Mouse (Mus musculus) kidney, embryonic 15.5 days (tissue): ENCODE data around the gene Aff4. TPM values are rescaled to one million over a fixed set of nuclear protein-coding genes. Genes with fewer than 3 reads are reported as not detected.

Experiments used
- ATAC-seq: fragments of 200-750 bp; cut with Nextera tagmentation; replicated peaks from 2 replicates; pipeline ENCODE4 v1.8.0; 2017; ENCODE audit warnings: moderate TSS enrichment; ENCODE audit not compliant: low FRiP score
- H3K27ac ChIP-seq: fragments of 300-500 bp; sonication (generic); 2 replicates; pipeline ENCODE4 v1.5.1; 2015; ENCODE audit warnings: mild to moderate bottlenecking, inconsistent platforms
- H3K27me3 ChIP-seq: fragments of 300-500 bp; sonication (generic); 2 replicates; pipeline ENCODE4 v1.6.1; 2015; ENCODE audit warnings: inconsistent platforms
- H3K36me3 ChIP-seq: fragments of 300-500 bp; sonication (generic); 2 replicates; pipeline ENCODE4 v1.6.1; 2015; ENCODE audit warnings: inconsistent platforms
- H3K4me1 ChIP-seq: fragments of 300-500 bp; sonication (generic); 2 replicates; pipeline ENCODE4 v1.6.1; 2015; ENCODE audit warnings: inconsistent platforms
- H3K4me2 ChIP-seq: fragments of 300-500 bp; sonication (generic); 2 replicates; pipeline ENCODE4 v1.6.1; 2015; ENCODE audit warnings: moderate library complexity, mild to moderate bottlenecking, inconsistent platforms
- H3K4me3 ChIP-seq: fragments of 300-500 bp; sonication (generic); replicated peaks from 2 replicates; pipeline ENCODE4 v1.5.1; 2015; ENCODE audit warnings: mild to moderate bottlenecking, inconsistent platforms
- H3K9ac ChIP-seq: fragments of 300-500 bp; sonication (generic); 2 replicates; pipeline ENCODE4 v1.6.1; 2015; ENCODE audit warnings: mild to moderate bottlenecking, inconsistent platforms
- H3K9me3 ChIP-seq: fragments of 300-500 bp; sonication (generic); replicated peaks from 2 replicates; pipeline ENCODE4 v1.6.1; 2016; ENCODE audit warnings: inconsistent platforms
- WGBS: fragments of 180-500 bp; shearing (Covaris S2); methylation state at CpG from one replicate; pipeline ENCODE4 v1.1.7; 2015; ENCODE audit warnings: mixed read lengths; 5-methylcytosine and 5-hydroxymethylcytosine counted together
- polyA plus RNA-seq: library from polyadenylated mRNA; unstranded; fragments of >200 nt; fragmentation: Nextera tagmentation; extraction: Ambion mirVana; gene quantifications from 2 replicates; pipeline ENCODE4 v1.2.1, GENCODE M21; 2015

Aff4 gene
- polyA plus RNA-seq, 1 experiment from 2014 or later = 32.1 TPM

DNA sequence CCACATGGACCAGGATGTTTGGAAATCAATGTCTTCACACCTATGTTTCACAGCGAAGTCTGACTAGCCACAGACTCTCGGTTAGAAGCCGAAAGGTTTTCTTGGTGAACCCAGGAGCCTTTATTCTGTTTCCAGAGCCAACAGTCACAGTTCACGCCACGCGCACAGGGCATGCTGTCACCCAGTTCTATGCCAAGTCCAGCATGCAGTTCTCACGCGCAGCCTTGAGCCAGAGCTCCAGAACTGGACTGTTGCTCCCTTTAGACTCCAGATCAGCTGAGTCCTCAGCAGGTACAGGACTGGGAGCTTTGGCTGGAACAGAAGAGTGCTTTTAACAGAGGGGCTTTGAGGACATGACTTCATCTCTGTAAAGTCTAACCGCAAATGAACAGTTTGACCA is 101.8 kb downstream of the Aff4 start:
- H3K9ac ChIP-seq = no peak overlapping the region
- 93% methylated on average over 9 of the region's 9 CpGs for WGBS
- H3K27ac ChIP-seq = no peak overlapping the region
- ATAC-seq = no peak
- peaks cover 16% of the 10 kb centered on the region for H3K4me1 ChIP-seq
- no peak overlapping the region for H3K4me2 ChIP-seq
- H3K36me3 ChIP-seq = no peaks in the 10 kb centered on the region
- no peaks in the 10 kb centered on the region for H3K9me3 ChIP-seq
- H3K27me3 ChIP-seq = peaks cover 8% of the 10 kb centered on the region; the same call in 1 of the 2 replicates
- no peak overlapping the region for H3K4me3 ChIP-seq

DNA sequence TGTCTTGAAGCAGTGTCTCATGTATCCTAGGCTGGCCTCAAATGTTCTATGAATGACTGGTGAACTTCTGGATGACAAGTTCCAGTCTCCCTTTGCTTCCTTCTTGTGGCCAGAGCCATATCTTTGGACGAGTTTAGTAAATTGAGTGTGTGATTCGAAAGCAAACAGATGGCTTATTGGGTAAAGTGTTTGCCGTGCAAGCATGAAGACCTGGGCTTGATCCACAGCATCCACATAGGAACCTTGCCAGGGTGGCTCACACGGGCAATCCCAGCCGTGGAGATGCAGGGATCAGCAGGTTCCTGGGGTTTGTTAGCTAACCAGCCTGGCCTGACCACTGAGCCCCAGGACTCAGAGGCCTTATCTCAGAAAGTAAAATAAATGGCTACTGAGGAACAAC is 102.4 kb downstream of the Aff4 start:
- Histone ChIP-seq H3K9me3 (no peaks in the 10 kb centered on the region), H3K27ac (no peak overlapping the region), H3K4me1 (peaks cover 19% of the 10 kb centered on the region), H3K36me3 (no peaks in the 10 kb centered on the region), H3K4me3 (no peak overlapping the region), H3K4me2 (no peak overlapping the region), H3K9ac (no peak overlapping the region), H3K27me3 (peaks cover 14% of the 10 kb centered on the region)
- ATAC-seq = no peak
- 85% methylated on average over 5 of the region's 5 CpGs for WGBS

DNA sequence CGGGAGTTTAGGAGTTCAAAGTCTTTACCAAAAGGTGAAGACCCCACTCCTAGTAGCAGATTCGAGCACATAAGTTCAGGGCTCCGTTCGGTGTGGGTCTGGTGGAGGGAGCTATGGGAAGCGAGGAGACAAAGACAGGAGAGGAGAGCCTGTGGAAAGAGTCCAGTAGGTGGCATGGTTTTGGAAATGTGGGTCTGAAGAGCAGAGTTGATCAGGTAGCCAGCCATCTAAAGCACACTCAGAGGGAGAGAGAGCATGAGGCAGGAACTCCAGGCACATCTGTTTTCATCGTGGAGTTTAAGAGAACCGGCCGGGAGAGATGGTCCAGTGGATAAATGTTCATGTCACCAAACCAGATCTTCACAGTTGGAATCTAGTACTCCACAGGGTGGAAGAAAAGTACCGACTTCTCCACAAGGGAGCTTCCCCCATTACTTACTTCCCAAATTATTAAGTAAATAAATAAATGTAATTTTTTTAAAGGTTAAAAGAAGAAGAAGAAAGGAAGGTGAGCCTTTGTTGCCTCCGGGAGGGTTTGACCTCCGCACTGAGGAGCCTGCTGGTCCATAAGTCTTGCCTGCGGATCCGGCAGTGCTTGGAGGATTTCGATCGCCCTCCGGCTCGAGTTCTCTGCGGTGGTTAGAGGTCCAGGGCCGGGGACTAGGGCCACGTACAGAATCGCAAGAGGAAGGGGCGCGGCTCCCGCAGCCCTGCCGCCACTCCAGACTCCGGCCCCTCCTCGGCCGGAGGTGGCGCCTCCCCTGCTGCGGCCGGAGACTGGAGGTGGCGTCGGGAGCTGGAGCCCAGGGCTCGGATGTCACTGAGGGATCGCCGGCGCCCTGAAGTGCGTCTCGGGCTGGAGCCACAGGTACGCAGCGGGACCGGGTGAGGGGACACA is 106.1 kb downstream of the Aff4 start, which contains the start of the genes Gm10447 and Shroom1:
Gene Gm10447, minus strand, starts transcription at position 637 of the 898 bp plus-strand sequence.
Gene Shroom1, plus strand, starts transcription at position 732 of the 898 bp plus-strand sequence.
- H3K4me3 ChIP-seq = peak within 1 kb of the TSS; percentile 58
- H3K36me3 ChIP-seq = no peaks in the 10 kb centered on the region
- H3K9ac ChIP-seq = peak within 1 kb of the TSS; percentile 60
- 2% methylated on average over 42 of the region's 42 CpGs for WGBS
- H3K4me2 ChIP-seq = peak within 1 kb of the TSS; percentile 97
- ATAC-seq = peak; percentile 92
- H3K27ac ChIP-seq = 0 out of 2 replicates have a peak within 1 kb of the TSS, but pooled peaks have one; percentile 46
- peaks cover 18% of the 10 kb centered on the region for H3K4me1 ChIP-seq
- no peaks in the 10 kb centered on the region for H3K9me3 ChIP-seq
- H3K27me3 ChIP-seq = peaks cover 25% of the 10 kb centered on the region

DNA sequence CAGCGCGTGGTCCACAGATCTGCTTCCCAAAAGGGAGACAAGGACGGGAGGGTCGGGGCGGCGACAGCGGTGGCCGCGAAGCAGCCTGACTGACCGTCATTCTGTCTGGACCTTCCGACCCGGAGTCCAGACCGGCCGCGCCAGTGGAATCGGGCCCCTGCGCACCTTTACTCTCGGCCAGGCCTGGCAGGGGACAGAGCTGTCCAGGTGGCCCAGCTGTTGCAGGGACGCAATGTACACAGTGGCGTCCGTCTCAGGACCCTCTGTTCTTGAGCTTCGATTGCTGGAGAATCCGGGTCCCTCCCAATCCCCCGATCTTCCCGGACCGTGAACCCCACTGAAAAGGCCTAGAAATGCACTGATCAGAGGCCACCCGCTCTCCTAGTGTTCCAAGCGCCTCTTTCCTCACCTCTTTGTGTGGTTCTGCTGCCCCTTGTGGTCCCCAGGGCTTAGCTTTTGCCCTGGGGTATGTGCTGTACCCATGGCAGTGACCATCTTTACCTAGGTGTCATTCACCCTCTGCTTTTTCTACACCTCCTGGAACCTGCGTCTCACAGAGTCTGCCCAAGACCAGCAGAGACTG is 106.8 kb downstream of the Aff4 start:
- Histone ChIP-seq H3K9me3 (no peaks in the 10 kb centered on the region), H3K4me1 (peaks cover 23% of the 10 kb centered on the region), H3K4me2 (peak overlapping the region; percentile 97), H3K27ac (no peak overlapping the region), H3K9ac (peak overlapping the region; percentile 60), H3K36me3 (no peaks in the 10 kb centered on the region), H3K4me3 (peak overlapping the region; percentile 58), H3K27me3 (peaks cover 32% of the 10 kb centered on the region)
- 7% methylated on average over 29 of the region's 29 CpGs for WGBS
- peak; percentile 30; the same call in 1 of the 2 replicates for ATAC-seq

DNA sequence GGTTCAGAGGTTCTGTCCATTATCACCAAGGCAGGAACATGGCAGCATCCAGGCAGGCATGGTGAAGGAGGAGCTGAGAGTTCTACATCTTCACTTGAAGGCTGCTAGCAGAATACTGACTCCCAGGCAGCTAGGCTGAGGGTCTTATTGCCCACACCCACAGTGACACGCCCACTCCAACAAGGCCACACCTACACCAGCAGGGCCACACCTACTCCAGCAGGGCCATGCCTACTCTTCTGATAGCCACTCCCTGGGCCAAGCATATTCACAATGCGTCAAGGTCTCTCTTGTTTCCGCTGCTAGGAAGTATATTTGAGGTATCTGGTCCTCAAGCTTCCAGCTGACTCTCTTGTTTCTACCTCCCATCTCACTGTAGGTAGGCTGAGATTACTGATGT is 108.4 kb downstream of the Aff4 start:
- WGBS = 69% methylated on average over 3 of the region's 3 CpGs

DNA sequence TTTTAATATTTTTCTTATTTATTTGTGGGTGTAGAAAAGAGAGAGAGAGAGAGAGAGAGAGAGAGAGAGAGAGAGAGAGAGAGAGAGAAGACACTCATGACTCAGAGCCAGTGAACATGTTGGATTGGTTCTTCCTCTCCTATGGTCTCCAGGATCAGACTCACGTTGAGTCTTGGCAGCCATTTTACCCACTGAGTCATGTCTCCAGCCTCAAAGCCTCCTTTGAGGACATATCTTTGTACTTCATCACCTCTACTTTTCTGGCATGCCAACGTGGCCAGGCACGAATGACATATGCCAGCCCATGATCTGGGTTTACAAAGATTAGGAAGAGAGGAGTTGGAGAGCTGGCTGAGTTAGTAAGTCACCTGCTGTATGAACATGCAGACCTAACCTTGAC is 109.6 kb downstream of the Aff4 start:
- H3K4me3 ChIP-seq = no peak overlapping the region
- H3K4me1 ChIP-seq = peaks cover 36% of the 10 kb centered on the region
- no peak overlapping the region for H3K4me2 ChIP-seq
- H3K9ac ChIP-seq = no peak overlapping the region
- H3K27me3 ChIP-seq = peaks cover 59% of the 10 kb centered on the region
- WGBS = 88% methylated on average over 3 of the region's 3 CpGs
- no peaks in the 10 kb centered on the region for H3K36me3 ChIP-seq
- ATAC-seq = no peak
- H3K27ac ChIP-seq = no peak overlapping the region
- H3K9me3 ChIP-seq = no peaks in the 10 kb centered on the region

More for the DNA sequence above, 108.4 kb downstream of the Aff4 start:
- ATAC-seq = no peak
- Histone ChIP-seq H3K27me3 (peaks cover 47% of the 10 kb centered on the region), H3K36me3 (no peaks in the 10 kb centered on the region), H3K4me2 (no peak overlapping the region), H3K9ac (no peak overlapping the region), H3K4me1 (peaks cover 36% of the 10 kb centered on the region), H3K9me3 (no peaks in the 10 kb centered on the region), H3K27ac (no peak overlapping the region), H3K4me3 (no peak overlapping the region)

DNA sequence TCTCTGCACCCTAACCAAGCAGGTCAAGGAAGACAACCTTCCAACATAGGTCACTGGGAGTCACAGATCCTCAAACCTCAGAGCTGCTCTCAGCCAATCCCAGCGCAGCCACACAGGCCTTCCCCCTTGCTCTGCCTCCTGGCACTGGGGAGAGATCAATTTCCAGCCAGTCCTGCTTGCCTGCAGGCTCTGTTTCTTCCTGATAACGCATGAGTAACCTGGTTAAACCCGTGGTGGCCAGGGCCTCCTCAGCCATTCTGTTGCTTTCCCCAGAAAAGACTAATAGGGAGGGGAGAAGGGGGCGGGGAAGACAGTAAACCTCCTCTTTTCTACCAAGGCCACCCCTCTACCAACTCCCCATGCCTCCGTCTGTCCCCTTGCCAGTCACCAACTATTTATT is 111.1 kb downstream of the Aff4 start:
- Histone ChIP-seq H3K36me3 (no peaks in the 10 kb centered on the region), H3K4me1 (peaks cover 41% of the 10 kb centered on the region), H3K4me2 (no peak overlapping the region), H3K9ac (no peak overlapping the region), H3K27me3 (peaks cover 68% of the 10 kb centered on the region), H3K9me3 (no peaks in the 10 kb centered on the region), H3K27ac (no peak overlapping the region), H3K4me3 (no peak overlapping the region)
- 0 out of 2 replicates have a peak, but pooled peaks have one; percentile 17 for ATAC-seq
- 21% methylated on average over 5 of the region's 5 CpGs for WGBS

DNA sequence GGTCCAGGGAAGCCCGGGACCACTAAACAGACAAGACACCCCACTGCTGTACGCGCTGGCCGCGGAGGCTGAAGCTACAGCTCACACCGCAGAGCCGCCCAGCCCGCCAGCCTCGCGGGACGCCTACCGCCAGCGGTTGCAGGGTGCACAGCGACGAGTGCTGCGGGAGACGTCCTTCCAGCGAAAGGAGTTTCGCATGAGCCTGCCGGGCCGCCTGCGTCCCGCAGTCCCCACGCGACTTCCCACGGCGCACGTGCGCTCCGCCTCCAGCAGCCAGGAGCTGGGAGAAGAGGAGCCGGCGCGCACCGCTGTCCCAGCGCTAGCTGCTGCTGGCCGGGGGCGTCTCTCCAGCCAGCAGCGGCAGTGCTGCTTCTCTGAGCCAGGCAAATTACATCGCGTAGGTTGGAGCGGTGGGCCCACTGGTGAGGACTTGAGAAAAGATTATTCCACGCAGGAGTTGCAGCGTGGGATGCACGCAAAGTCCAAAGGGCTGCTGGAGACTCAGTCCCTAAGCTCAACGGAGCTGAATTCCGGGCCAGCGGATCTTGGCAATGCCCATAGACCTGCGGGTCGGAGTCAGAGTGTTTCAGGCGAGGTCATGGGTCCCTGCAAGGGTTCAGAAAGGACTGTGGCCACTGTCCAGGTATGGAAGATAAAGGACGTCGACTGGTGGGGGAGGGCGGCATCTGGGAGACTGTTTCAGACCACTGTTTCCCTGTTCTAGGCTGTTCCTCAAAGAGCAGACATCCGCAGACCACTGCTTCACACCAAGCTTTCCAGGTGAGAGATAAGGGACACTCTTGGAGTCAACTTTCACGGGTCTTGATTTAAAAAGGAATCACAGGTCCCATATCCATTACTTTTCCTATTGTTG is 113.2 kb downstream of the Aff4 start:
- Histone ChIP-seq H3K27ac (no peak overlapping the region), H3K36me3 (no peaks in the 10 kb centered on the region), H3K4me2 (peak overlapping the region; percentile 95), H3K27me3 (peaks cover 73% of the 10 kb centered on the region), H3K4me1 (peaks cover 35% of the 10 kb centered on the region), H3K9me3 (no peaks in the 10 kb centered on the region), H3K9ac (peak overlapping the region; percentile 44), H3K4me3 (peak overlapping the region; percentile 52)
- no peak; the same call in 1 of the 2 replicates for ATAC-seq
- WGBS = 5% methylated on average over 55 of the region's 55 CpGs

DNA sequence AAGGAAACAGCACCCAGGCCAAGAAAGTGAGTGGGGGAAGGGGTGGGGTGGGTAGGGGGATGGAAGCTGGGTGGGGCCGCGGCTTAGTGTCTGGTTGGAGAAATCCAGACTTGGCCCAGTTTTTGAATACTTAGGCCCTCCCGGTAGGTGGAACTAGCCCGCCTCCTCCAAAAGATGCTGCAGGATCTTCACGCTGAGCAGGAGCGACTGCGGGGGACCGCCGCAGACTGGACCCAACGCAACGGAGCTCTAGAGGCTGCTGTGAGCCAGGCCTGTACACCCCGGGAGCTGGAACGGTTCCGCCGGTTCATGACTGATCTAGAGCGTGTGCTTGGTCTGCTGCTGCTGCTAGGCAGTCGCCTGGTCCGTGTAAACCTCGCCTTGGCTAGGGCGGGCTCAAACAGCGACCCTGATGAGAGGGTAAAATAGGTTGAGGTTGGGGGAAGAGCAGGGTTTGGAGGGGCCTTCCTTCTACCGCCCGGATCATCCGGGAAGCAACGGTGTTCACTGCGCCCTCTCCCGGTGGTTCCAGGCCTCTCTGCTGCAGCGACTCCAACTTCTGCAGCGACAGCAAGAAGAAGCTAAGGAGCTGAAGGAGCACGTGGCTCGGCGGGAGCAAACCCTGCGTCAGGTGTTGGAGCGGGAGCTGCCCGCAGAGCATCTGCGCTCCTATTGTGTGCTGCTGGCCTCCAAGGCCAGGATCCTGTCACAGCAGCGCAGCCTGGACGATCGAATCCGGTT is 115.8 kb downstream of the Aff4 start:
- WGBS = 6% methylated on average over 40 of the region's 40 CpGs
- peak; percentile 61 for ATAC-seq
- H3K9me3 ChIP-seq = no peaks in the 10 kb centered on the region
- no peaks in the 10 kb centered on the region for H3K36me3 ChIP-seq
- H3K9ac ChIP-seq = peak overlapping the region; percentile 39
- peak overlapping the region; percentile 39 for H3K4me3 ChIP-seq
- H3K27me3 ChIP-seq = peaks cover 90% of the 10 kb centered on the region
- peak overlapping the region; percentile 69 for H3K4me2 ChIP-seq
- peaks cover 47% of the 10 kb centered on the region for H3K4me1 ChIP-seq
- no peak overlapping the region for H3K27ac ChIP-seq

DNA sequence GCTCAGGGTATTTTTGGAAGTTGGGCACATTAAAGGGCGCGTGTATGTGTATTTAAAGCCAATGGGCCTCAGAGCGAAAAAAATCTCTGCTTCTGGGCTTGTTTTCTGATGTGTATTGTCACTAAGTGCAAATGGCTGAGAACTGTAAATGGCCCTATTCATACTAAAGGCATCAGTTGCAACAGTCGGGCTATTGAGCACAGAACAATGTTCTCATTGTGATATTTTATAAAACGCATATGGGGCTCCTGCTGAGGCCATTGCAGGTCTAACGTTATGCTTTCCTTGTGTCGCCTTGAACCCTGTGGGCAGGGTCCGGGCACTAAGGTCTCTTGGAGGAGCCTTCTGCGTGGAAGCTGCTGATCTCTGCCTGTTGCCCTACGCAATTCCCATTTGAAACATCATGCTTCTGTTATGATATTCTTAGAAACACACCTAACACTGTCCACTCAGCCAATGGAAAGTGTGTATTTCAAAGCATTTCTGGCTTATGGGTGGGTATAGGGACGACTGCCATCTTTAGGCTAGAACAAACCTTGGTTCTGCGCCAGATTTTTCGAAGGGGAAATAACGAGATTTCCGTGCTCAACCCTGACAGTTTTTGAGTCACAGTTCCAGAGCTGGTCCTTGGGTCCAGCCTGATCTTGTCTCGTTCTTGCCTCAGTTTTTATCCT is 118.8 kb downstream of the Aff4 start:
- H3K36me3 ChIP-seq = no peaks in the 10 kb centered on the region
- peak overlapping the region; percentile 56 for H3K4me2 ChIP-seq
- H3K4me1 ChIP-seq = peaks cover 25% of the 10 kb centered on the region
- H3K4me3 ChIP-seq = 0 out of 2 replicates have a peak overlapping the region, but pooled peaks have one; percentile 23
- H3K9me3 ChIP-seq = no peaks in the 10 kb centered on the region
- no peak overlapping the region for H3K9ac ChIP-seq
- WGBS = 44% methylated on average over 16 of the region's 16 CpGs
- peaks cover 84% of the 10 kb centered on the region for H3K27me3 ChIP-seq
- H3K27ac ChIP-seq = no peak overlapping the region
- ATAC-seq = no peak
